In the genomic region with DNA sequence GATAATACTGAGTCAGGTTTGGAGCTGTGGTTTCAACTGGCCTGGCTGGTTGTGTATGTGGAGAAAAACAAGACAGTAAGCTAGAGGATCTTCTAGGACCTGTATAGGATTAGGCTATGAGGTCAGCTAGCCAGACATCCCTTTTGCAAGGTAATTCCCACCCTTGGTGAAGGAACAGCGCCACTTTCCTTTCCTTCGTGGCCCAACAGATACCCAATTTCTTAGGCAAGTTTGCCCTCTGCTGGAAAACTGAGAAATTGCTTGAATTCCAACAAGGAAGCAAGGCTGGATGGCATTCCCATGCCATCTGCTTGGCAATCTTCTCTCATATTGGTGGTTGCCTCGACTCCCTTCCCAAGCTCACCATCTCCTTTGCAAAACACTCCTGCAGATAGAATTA, we compare ENCODE assay signal across 9 mouse cellular contexts.
DNase-seq lines count a peak whose midpoint lies in the region; ATAC-seq and TF ChIP-seq lines count a peak whose summit lies in the region.
"Had no signal": no experiment of that assay in that cellular context is flagged by ENCODE, and none has a peak within 500 bp of the region (broad histone marks: within the 10 kb centered on the region; RNA-seq: fewer than 3 reads in every experiment).

No protein-coding gene starts in this region.

- no peaks in the 10 kb centered on the region for H3K4me1 ChIP-seq in liver, adult 2 months (ENCODE audit: control insufficient read depth, insufficient read depth, low read length)
- H3K4me1 ChIP-seq in liver, embryonic 11.5 days (replicated peaks; ENCODE audit: control insufficient read depth, insufficient read depth, low read length), result no peaks in the 10 kb centered on the region; the same call in 1 of the 2 replicates
- H3K4me1 ChIP-seq: liver, embryonic 15.5 days had no signal

- H3K27ac ChIP-seq in liver, adult 2 months (replicated peaks; ENCODE audit: insufficient read depth, low read depth, low read length), result no peak overlapping the region
- H3K27ac ChIP-seq in liver, embryonic 11.5 days (ENCODE audit: low read depth, low read length), result no peak overlapping the region
- H3K27ac ChIP-seq: liver, embryonic 15.5 days had no signal

- no peaks in the 10 kb centered on the region for H3K36me3 ChIP-seq in liver, adult 2 months (ENCODE audit: control insufficient read depth, insufficient read depth, low read length)
- no peaks in the 10 kb centered on the region for H3K36me3 ChIP-seq in liver, embryonic 11.5 days (ENCODE audit: control insufficient read depth, insufficient read depth, low read length)
- H3K36me3 ChIP-seq: liver, embryonic 15.5 days had no signal

- ATAC-seq in liver, embryonic 11.5 days (replicated peaks; ENCODE audit: low FRiP score), result no peak

- peak; percentile 33 for TF ChIP-seq CTCF in liver, adult 2 months (IDR thresholded peaks at IDR 0.05; ENCODE audit: low read depth, low read length)

- no peak overlapping the region for H3K4me2 ChIP-seq in liver, embryonic 11.5 days
- H3K4me2 ChIP-seq: liver, embryonic 15.5 days had no signal

- WGBS in liver, adult 2 months, result 5% methylated on average over 3 of the region's 3 CpGs
- WGBS in liver, embryonic 11.5 days, result 18% methylated on average over 3 of the region's 3 CpGs

- no peaks in the 10 kb centered on the region for H3K27me3 ChIP-seq in liver, adult 2 months (ENCODE audit: control insufficient read depth, insufficient read depth, low read length)
- peaks cover 13% of the 10 kb centered on the region for H3K27me3 ChIP-seq in liver, embryonic 11.5 days (replicated peaks; ENCODE audit: control insufficient read depth, insufficient read depth, low read length)

- no peak overlapping the region for H3K4me3 ChIP-seq in liver, adult 2 months (ENCODE audit: insufficient read depth, low read depth, low read length)
- H3K4me3 ChIP-seq in liver, embryonic 11.5 days (ENCODE audit: low read depth, low read length), result no peak overlapping the region
- H3K4me3 ChIP-seq: liver, embryonic 15.5 days had no signal

- intact Hi-C loops in heart, postnatal 14 days (cut with DNase I), result loop anchor here (1.0 to 5.0 kb wide), 5 partner anchors 162 to 967 kb away; no protein-coding TSS in a partner anchor
- intact Hi-C loops in gastrocnemius, postnatal 36 days (cut with DNase I), result no loop called here

- no peak overlapping the region for H3K9ac ChIP-seq in liver, adult 2 months (ENCODE audit: low read depth, low read length)
- no peak overlapping the region for H3K9ac ChIP-seq in liver, embryonic 11.5 days (ENCODE audit: low read depth, low read length)
- H3K9ac ChIP-seq: liver, embryonic 15.5 days had no signal

- no peaks in the 10 kb centered on the region for H3K9me3 ChIP-seq in liver, embryonic 11.5 days (ENCODE audit: control insufficient read depth, low read length)
- H3K9me3 ChIP-seq: liver, embryonic 15.5 days had no signal

- DNase-seq in liver, adult 2 months (ENCODE audit: extremely low read depth, low read depth, low spot score), result peak; percentile 52
- DNase-seq in liver, embryonic 11.5 days (ENCODE audit: low spot score), result no peak
- peak; percentile 90 to 94 for DNase-seq in cerebellum, postnatal 14 days
- peak; percentile 47 to 77 for DNase-seq in heart, postnatal 14 days
- peak; percentile 77 to 91 for DNase-seq in layer of hippocampus, adult 18-20 months (ENCODE audit: low spot score in 2 of 2)
- peak; percentile 72 for DNase-seq in lung, postnatal 14 days
- DNase-seq in right cerebral cortex, postnatal 36 days (ENCODE audit: low spot score in 2 of 2), result peak; percentile 44 to 70
- DNase-seq in gastrocnemius, postnatal 36 days, result no peak

- no peak for TF ChIP-seq POLR2A in liver, adult 2 months (IDR thresholded peaks at IDR 0.05; ENCODE audit: extremely low read depth, insufficient read depth, low read length)

- H3K79me2 ChIP-seq in liver, adult 2 months (ENCODE audit: control insufficient read depth, insufficient read depth, low read length), result no peaks in the 10 kb centered on the region

Comparison
In these comparisons a context has a peak if more than half of its experiments do, and no peak if none do; other contexts are left out.
1. DNase-seq: peak in liver, adult 2 months (single experiment), cerebellum, postnatal 14 days (2 of 2), heart, postnatal 14 days (2 of 2), layer of hippocampus, adult 18-20 months (2 of 2), lung, postnatal 14 days (single experiment) and right cerebral cortex, postnatal 36 days (2 of 2); none in liver, embryonic 11.5 days (single experiment) and gastrocnemius, postnatal 36 days (0 of 2).